Mouse (Mus musculus) urinary bladder, postnatal 36 days (tissue): ENCODE results near the gene Naa35.
"Not testable (repeated sequence)": the region's sequence is repeated elsewhere in the genome, so short reads cannot be mapped to it uniquely, and the experiment has no call there.

Experiments
- DNase-seq, 2 experiments: peaks; one replicate each; pipeline ENCODE4 v3.0.0; 2022; ENCODE audit warnings: low spot score in 2 of 2, mixed read lengths in 1 of 2

The Naa35 gene

DNA sequence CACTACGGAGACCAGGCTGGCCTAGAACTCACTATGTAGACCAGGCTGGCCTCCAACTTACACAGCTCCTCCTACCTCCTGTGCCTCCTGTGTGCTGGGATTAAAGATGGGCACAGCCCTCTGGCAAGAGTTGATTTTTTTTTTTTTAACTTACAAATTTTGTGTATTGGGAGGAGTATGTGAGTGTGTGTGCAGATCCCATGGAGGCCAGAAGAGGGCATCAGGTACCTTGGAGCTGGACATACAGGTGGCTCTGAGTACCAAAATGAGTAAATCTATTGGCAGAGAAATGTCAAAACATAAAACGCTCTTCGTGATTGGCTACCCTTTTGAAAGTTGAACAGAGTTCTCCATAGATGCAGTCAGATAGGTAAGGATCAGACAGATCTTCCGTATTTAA lies 4.1 kb upstream of the Naa35 start:
- DNase-seq = no peak

DNA sequence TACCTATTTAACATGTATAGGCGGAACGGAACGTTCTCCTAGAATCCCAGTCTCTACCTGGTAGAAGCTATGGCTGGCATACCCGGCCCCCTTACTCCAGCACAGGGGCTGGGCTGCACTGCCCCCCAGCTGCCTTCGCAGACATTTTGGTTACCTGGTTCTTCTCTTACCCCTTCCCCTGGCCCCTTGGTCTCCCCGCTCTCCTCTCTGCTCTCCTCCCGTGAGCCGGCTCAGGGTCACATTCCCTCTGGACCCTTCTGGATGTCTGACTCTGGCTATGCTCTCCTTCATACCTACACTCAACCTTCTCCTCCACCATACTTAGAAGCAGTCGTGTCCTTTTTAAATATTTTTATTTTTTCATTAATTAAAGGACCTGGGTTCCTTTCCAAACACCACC lies 578 bp upstream of the Naa35 start:
- DNase-seq = peak; percentile 6 to 19

DNA sequence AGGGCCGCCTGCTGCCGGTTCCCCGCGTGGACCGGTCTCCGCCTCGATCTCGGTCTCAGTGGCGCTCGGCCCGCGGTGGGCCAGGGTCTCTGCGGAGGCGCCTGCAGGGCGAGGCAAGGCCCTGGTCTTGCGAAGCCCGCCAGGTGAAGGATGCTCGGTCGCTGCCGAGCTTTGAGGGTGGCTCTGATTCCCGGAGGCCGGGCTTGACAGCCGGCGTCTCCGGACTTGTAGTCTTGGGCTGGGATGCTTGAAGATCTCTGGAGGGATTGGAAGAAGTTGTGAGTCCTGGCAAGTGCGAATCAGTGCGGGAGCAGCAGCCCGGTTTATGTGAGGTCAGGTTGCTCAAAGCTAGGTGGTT lies 568 bp downstream of the Naa35 start:
- DNase-seq = peak in 1 of 2 experiments; percentile 15

DNA sequence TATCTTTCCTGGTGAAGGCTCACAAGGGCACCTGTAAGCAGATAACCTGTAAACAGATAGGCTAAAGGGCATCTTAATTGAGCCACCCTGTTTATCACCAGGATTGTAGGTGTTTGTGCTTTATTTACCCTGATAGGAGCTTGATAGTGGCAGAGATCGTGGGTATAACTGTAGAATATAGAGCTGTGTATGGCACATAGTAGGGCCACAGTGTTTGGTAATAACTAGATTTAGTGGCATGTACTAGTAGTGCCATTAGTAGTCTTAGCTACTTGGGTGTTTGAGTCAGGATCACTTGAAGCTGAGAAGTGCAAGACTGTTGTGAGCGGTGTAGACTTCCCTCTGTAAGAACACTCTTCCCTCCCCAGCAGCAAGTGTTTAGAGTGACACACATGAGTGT lies 2.1 kb downstream of the Naa35 start:
- DNase-seq = no peak

DNA sequence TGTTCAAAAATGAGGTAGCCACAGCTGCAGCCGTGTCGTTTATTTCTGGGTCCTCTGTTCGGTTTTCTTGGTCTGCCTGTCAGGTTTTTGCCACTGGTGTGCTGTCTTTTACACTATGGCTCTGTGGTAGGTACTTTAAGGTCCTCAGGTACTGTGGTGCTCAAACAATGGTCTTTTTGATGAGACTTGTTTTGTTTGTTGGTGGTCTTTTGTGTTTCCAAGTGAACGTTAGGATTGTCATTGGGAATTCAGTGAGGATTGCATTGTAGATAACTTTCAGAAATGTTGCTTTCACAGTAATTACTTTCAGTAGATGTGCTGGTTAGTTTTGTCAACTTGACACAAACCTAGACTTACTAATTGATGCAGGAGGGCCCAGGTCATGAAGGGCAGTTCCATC lies 4.6 kb downstream of the Naa35 start:
- no peak for DNase-seq

DNA sequence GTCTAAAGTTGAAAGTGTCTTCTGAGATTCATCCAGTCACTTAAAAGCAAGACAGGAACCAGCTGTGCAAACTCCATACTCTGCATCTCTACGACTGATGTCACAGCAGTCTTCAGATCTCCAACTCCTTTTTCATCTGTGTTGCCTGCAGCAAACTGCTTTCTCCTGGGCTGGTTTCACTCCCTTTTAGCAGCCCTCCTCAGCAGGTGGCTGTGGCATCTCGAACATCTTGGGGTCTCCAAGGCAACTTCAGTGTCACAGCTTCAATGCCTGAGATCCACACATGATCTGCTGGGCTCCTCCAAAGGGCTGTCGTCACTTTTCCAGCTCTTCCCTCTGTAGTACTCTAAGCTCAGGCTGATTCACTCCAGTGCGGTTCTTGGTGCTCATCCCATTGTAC lies 5.6 kb downstream of the Naa35 start:
- DNase-seq = no peak

DNA sequence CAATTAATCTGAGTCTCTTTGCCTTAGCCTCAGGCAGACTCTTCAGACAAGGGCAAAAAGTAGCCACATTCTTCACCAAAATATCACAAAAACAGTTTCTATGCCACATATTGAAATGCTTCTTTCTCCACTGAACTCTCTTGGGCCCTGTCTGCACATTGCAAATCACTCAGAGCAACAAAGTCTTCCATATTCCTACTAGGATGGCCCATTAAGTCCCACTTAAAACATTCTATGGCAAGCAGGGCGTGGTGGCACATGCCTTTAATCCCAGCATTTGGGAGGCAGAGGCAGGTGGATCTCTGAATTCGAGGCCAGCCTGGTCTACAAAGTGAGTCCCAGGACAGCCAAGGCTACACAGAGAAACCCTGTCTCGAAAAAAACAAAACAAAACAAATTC lies 7.0 kb downstream of the Naa35 start:
- not testable (repeated sequence) for DNase-seq

DNA sequence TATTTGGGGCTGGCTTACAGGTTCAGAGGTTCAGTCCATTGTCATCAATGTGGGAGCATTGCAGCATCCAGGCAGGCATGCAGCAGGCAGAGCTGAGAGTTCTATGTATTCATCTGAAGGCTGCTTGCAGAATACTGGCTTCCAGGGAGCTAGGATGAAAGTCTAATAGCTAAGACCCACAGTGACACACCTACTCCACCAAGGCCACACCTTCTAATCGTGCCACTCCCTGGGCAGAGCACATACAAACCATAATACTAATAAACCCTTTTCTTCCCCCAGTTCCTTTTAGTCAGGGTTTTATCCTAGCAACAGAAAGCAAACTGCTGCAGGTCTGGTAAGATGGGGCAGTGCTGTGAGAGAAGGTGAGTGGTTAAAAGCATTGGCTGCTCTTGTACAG lies 7.6 kb downstream of the Naa35 start:
- DNase-seq = no peak

DNA sequence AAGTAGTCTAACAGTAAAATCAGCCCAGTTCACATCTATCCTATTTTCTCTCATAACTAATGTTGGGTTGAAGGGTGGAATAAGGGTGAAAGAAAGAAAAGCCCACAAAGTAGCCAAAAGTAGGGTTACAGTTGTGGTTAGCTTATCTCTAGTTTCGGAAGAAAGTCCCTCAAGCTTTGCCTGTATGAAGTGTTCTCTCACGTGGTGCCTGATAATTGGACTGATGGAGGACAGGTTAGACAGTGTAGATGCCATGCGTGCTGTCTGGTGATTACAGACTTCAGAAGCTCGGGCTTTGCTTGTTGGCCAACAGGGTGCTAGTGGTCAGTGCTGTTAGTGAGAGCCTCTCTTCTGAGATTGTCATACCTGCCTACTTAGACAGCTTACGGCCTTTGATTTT lies 18.0 kb downstream of the Naa35 start:
- no peak for DNase-seq

DNA sequence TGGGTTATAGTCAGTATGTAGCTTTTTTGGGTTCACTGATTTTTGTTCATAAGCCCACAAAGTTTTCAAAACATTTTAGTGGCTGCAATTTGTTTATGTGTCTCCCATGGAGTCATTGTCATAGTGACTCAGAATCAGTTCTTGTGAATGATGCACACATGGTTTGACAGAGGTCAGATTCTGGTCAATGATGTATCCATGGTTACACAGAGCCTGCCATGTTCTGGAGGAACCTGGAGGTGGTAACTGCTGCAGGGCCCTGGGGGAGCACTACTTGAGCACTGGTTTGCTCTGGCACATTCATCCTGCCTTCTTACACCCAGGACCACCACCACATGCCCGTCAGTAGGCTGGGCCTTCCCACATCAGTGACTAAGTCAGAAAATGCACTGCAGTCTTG lies 19.5 kb downstream of the Naa35 start:
- no peak for DNase-seq

DNA sequence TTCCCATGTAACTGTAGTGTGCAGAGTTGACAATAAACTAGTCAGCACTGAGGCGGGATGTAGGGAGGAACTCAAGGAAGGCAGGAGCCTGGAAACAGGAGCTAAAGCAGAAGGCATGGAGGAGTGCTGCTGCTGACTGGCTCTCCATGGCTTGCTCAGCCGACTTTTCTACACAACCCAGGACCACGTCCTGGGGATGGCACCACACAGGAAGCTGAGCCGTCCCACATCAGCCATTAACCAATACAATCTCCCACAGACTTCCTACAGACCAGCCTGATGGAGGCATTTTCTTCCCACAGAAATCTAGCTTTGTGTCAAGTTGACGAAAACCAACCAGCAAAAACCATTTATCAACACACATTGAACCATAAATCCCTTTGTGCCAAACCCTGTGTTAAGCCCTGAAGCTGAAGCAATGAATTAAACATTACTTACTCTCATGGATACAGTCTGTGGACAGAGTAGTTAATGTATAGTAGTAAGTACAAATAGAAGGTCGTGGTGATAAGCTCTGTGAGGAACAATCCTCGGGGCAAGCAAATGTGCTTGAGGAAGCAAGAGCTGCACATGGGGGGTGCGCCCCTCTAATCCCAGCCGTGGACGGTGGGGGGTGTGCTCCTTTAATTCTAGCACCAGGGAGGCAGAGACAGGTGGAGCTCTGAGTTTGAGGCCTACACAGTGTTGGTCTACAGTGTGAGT lies 20.3 kb downstream of the Naa35 start:
- DNase-seq = no peak

DNA sequence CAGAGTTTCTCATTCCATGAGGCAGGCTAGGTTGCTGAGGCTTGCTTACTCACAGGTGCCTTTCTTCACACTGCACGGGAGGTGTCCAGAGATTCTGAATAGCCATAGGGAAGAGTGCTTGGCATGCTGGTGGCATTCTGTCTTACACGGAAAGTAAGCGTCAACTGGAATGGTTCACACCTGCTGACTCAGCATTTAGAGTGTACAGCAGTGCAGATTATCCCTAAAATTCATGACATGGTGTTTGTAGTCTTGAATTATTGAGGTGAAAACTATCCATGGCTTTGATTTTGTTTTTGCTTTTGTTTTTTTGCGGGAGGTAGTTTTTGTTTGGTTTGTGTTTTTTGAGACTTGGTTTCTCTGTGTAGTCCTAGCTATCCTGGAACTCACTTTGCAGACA lies 24.8 kb downstream of the Naa35 start:
- DNase-seq = no peak

DNA sequence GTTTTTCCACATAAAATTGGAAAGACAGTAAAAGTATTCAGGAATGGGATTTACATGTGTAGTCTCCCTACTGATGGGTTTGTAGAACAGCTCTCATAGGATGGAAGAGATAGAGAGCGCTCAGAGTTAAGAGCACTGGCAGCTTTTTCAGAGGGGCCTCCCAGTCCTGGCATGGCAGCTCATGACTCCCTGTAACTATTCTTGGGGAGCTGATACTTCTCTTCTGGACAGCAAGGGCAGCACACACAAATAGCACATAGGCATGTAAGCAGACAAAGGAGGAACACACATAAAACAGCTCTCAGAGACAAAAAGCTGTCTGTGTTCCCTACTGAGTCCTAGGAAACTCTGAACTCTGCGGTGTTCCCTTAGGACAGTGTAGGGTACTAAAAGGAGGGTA lies 25.4 kb downstream of the Naa35 start:
- no peak for DNase-seq

DNA sequence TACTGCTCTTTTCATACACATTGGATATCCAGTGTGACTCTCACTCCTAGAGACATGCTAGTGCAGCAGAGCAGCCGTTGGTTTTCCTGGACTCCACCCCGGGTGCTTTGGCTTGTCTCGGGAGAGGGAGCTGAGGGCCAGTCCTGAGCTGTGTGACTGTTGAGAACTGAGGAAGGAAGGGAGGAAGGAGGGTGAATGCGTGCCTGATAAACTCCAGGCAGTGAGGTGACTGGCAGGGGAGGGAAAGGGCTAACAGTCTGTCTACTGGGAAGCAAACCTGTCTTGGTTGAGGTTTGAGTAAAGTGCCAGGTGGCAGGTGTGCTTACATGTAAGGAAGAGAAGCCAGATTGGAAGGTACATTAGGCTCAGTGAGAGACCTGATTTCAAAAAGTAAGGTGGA lies 28.8 kb downstream of the Naa35 start:
- no peak for DNase-seq

DNA sequence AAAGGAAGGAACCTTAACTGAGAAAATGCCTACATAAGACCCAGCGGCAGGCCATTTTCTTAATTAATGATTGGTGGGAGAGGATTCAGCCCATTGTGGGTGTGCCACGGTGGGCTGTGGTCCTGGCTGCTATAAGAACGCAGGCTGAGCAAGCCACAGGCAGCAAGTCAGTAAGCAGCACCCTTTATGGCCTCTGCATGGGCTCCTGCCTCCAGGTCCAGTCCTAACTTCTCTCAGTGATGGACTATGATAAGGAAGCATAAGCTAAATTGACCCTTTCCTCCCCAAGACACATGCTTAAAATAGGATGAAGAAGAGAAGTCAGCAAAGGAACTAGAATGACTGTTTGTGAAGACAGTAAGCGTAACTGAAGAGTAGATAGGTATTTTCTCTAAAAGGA lies 30.1 kb downstream of the Naa35 start:
- no peak for DNase-seq

DNA sequence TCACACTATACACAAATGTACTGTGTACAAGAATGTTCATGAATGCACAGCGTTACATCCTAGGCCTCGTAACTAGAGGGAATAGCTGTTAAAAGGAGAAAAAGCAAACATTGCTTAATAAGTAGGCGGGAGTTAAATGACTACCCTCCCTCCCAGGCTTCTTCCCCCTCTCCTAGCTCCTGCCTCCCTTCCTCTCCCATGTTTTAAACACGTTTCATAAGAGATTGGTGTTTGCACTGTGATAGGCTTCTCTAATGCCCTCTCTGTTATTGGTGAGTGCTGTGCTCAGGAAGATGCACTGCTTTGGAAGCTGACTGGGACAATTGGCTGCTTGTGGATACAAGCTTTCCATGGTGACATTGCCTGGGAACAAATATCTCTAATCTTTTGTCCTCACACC lies 30.5 kb downstream of the Naa35 start:
- no peak for DNase-seq

DNA sequence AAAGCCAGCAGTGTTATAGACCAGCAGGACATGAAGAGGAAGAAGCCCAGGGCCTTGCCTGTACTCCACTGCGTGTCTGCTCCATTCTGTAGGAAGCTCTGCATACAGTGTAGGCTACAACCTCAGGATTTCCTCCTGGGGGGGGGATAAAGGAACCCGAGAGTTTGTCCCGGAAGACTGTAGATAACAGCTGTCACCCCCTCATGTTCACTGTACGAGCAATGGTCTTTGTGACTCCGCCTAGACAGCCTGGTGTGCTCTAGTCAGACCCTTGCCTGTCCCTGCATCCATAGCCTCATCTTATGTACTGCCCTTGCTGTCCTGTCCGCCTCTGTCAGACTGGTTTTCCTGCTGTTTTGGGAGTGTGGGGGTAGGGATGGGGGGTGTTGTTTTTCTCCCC lies 33.4 kb downstream of the Naa35 start:
- DNase-seq = no peak

DNA sequence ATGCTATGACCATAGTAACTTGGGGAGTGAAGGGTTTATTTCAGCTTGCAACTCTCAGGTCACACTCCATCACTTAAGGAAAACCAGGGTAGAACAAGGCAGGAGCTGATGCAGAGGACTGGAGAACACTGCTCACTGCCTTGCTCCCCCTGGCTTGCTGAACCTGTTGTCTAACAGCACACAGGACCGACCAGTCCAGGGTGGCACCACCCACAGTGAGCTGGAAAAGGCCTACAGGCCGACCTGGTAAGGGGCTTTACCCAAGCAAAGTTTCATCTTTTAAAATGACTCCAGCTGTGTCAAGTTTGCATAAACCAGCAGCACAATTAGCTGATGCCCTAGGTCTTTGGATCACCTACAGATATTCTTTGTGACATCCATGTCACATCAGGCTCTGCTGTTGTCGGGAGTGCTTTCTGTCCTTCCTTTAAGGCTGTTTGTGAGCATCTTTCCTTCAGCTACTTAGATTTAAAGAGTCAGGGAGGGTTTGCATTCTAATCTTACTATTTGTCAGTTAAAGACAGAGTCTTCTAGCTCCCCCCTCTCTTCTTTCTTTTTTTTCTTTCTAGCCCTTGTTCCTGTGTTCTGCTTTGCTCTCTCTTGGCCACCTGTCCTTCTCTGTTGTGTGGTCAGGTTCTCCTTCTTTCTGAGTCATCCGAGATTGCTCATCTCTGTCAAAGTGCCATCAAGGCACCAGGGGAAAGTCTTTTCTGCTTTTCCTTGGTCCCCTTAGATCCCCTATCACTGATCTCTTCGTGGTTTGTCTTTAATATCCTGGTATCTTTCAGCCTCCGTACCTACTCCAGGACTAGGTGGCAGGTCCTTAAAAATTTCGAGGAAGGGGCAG lies 36.8 kb downstream of the Naa35 start:
- DNase-seq = no peak

DNA sequence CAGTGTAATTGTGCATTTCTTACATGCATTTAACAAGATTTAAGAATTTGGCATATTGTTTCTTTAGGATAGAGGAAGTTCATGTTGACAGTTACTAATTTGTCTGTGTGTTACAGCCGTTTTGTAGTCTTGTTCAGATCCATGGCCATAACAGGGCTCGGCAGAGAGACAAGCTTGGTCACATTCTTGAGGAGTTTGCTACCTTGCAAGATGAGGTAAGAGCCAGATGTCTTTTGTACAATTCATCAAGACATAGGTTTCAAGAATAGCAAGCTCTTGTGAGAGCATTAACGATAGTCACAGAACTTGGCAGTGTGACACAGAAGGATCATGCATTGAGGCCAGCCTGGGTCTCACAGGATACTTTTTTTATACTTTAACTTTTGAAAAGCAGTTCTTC lies 39.3 kb downstream of the Naa35 start:
- DNase-seq = no peak

DNA sequence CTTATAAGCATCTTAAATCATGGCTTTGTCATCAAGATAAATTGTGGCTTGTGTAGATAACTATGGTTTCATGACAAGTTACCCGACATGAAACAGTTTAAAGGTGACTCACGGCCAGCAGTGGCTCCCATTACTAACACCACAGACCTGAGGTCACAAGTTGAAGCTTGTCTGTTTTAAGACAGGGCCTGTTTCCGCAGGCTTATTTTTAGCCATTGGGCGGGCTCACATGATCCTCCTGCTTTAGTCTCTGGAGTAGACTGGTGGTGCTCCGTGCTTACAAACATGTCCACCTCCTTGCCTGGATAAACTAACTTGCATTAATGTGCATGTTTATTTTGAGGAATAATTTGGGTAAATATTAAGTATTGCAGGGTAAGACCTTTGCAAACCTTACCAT lies 39.8 kb downstream of the Naa35 start:
- peak; percentile 11 to 45 for DNase-seq

DNA sequence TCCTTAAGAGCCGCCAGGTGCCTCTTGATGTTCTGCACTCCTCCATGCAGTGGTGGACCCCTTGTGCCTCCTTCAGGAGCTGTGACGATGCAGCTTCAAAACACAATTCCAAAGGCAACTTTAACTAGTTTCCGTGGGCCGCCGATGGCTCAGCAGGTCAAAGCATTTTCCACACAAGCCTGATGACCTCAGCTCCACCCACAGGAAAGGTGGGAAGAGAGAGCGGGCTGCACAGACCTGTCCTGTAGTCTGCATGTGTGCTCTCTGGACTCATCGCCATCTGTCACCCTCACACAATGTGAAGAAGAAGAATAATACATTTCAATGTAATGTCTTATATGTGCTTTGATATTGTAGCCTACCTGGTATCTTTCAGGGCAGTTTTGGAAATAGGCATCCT lies 41.7 kb downstream of the Naa35 start:
- DNase-seq = no peak

DNA sequence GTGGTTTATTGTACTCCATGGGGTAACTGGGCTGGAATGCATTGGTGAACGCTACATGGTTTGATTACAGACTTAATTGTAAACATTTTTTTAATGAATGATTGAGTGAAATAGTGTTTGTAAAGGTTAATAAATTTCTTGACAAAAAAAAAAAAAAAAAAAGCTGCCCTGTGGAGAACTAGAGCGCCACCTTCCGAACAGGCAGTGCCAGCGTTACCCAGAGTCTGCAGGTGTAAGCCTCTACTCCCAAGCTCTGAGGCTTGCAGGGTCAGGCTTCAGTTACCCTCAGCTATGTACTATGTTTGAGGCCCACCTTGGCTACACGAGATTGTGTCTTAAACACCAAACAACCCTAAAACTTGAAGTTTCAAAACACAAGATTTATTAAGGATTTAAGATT lies 49.6 kb downstream of the Naa35 start:
- DNase-seq = no peak

DNA sequence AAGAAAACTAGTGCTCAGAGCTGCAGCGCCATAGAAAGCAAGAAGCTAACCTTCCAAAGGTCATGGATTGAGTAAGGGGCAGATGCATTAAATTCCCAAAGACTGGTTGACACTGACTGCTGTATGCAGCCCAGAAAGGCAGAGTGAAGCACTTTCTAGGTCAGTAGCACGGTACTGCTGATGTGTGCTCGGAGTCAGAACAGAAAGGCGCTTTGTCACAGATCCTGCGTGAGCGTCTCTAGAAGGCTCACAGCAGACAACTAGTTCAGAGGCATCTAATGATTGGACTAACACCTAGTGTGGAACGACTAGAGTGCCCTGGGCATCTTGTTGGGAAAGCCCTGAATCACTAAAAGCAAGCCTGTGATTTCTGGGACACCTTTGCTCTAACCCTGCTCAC lies 52.7 kb downstream of the Naa35 start:
- DNase-seq = no peak
